Mouse (Mus musculus) intestine, embryonic 16.5 days (tissue): ENCODE measurements around the gene Pcif1. TPM values are rescaled to one million over a fixed set of nuclear protein-coding genes. Genes with fewer than 3 reads are reported as not detected.

Experiments
- ATAC-seq: fragments of 200-750 bp; cut with Nextera tagmentation; 2 replicates; pipeline ENCODE4 v1.8.0; 2017; ENCODE audit warnings: moderate TSS enrichment, moderate library complexity
- H3K27ac ChIP-seq: fragments of 300-500 bp; sonication (generic); 2 replicates; pipeline ENCODE4 v1.5.1; 2014; ENCODE audit warnings: mild to moderate bottlenecking, low read length
- H3K27me3 ChIP-seq: fragments of 300-500 bp; sonication (generic); replicated peaks from 2 replicates; pipeline ENCODE4 v1.6.1; 2014; ENCODE audit warnings: low read length, control low read depth, mixed read lengths; ENCODE audit not compliant: control insufficient read depth, insufficient read depth
- H3K36me3 ChIP-seq: fragments of 300-500 bp; sonication (generic); 2 replicates; pipeline ENCODE4 v1.6.1; 2014; ENCODE audit warnings: low read length, control low read depth; ENCODE audit not compliant: control insufficient read depth, insufficient read depth
- H3K4me1 ChIP-seq: fragments of 300-500 bp; sonication (generic); 2 replicates; pipeline ENCODE4 v1.6.1; 2014; ENCODE audit warnings: low read length, control low read depth, mixed read lengths; ENCODE audit not compliant: control insufficient read depth, insufficient read depth
- H3K4me2 ChIP-seq: fragments of 300-500 bp; sonication (generic); 2 replicates; pipeline ENCODE4 v1.6.1; 2014; ENCODE audit warnings: low read depth, low read length, control low read depth
- H3K4me3 ChIP-seq: fragments of 300-500 bp; sonication (generic); 2 replicates; pipeline ENCODE4 v1.5.1; 2014; ENCODE audit warnings: mild to moderate bottlenecking, low read length
- H3K9ac ChIP-seq: fragments of 300-500 bp; sonication (generic); 2 replicates; pipeline ENCODE4 v1.6.1; 2014; ENCODE audit warnings: low read depth, low read length
- H3K9me3 ChIP-seq: fragments of 300-500 bp; sonication (generic); 2 replicates; pipeline ENCODE4 v1.6.1; 2016; ENCODE audit warnings: low read length, control low read depth; ENCODE audit not compliant: control insufficient read depth
- whole genome bisulfite sequencing: fragments of 180-500 bp; shearing (Covaris S2); extraction: QIAGEN DNeasy Blood & Tissue Kit; methylation state at CpG from one replicate; pipeline ENCODE4 v1.1.7; 2014; 5-methylcytosine and 5-hydroxymethylcytosine counted together
- polyA plus RNA-seq: library from polyadenylated mRNA; unstranded; fragments of >200 nt; fragmentation: Nextera tagmentation; extraction: Ambion mirVana; gene quantifications from 2 replicates; pipeline ENCODE4 v1.2.1, GENCODE M21; 2015

Gene Pcif1
- polyA plus RNA-seq, 1 experiment from 2014 or later: 64.0 TPM

GRCm38 (mm10) chr2:164911086-164912048 lies 32.3 kb downstream of the Pcif1 start, which contains the start of gene Zfp335:
Zfp335 (minus strand) TSS chr2:164911757.
- WGBS: under 1% methylated on average over 83 of the region's 91 CpGs
- no peaks in the 10 kb centered on the region for H3K27me3 ChIP-seq
- peak within 1 kb of the TSS; percentile 93 for H3K4me3 ChIP-seq
- ATAC-seq: peak; percentile 91
- H3K27ac ChIP-seq: peak within 1 kb of the TSS; percentile 98
- peaks cover under 1% of the 10 kb centered on the region; the same call in 1 of the 2 replicates for H3K9me3 ChIP-seq
- H3K36me3 ChIP-seq: peaks cover 28% of the 10 kb centered on the region
- peak within 1 kb of the TSS; percentile 93 for H3K9ac ChIP-seq
- peaks cover 17% of the 10 kb centered on the region for H3K4me1 ChIP-seq
- H3K4me2 ChIP-seq: peak within 1 kb of the TSS; percentile 69

DNA sequence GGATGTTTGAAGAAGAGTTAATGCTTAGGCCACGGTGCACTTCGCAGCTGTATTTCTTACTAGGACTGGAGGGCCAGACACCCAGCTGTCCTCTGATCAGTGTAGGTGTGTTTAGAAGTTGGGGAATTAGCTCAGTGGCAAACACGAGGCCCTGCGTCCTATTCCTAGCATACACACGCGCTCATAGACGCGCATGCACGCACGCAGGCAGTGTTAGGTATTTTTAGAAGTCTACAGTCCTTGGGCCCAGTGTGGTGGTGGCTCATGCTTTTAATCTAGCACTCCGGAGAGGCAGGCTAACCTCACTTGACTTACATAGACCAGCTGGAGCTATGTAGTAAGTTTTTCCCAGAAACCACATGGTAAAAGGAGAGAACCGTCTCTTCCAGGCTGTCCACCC lies 33.0 kb downstream of the Pcif1 start:
- WGBS: 6% methylated on average over 12 of the region's 12 CpGs
- peak overlapping the region; percentile 93 for H3K9ac ChIP-seq
- no peaks in the 10 kb centered on the region for H3K9me3 ChIP-seq
- no peaks in the 10 kb centered on the region for H3K27me3 ChIP-seq
- peaks cover 17% of the 10 kb centered on the region for H3K4me1 ChIP-seq
- H3K4me2 ChIP-seq: peak overlapping the region; percentile 64
- peak overlapping the region; percentile 93 for H3K4me3 ChIP-seq
- H3K36me3 ChIP-seq: peaks cover 20% of the 10 kb centered on the region
- H3K27ac ChIP-seq: peak overlapping the region; percentile 98
- ATAC-seq: peak; percentile 52

DNA sequence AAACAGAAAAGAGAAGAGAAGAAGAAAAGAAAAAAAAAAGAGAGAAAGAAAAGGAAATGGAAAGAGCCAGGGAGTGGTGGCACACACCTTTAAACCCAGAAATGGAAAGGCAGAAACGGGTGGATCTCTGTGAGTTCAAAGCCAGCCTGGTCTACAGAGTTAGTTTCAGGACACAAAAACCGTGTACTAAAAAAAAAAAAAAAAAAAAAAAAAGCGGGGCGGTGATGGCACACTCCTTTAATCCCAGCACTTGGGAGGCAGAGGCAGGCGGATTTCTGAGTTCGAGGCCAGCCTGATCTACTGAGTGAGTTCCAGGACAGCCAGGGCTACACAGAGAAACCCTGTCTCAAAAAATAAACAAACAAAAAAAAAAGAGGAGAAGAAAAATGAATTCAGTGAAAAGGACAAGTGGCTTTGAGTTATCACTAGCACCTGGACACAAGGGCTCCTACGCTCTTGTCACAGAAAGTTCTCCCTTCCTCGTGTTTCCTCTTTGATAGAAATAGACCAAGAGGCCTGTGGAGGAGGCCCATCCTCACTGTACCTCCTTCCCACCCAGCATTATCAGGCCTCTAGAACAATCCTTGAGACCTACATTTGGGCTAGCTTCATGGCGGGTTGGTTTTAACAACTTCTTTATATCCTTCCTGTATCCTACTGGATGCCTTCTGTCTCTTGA lies 33.8 kb downstream of the Pcif1 start:
- peak overlapping the region; percentile 98 for H3K27ac ChIP-seq
- 82% methylated on average over 9 of the region's 9 CpGs for WGBS
- peak overlapping the region; percentile 64 for H3K4me2 ChIP-seq
- peaks cover 13% of the 10 kb centered on the region for H3K36me3 ChIP-seq
- no peaks in the 10 kb centered on the region for H3K27me3 ChIP-seq
- ATAC-seq: no peak
- peak overlapping the region; percentile 93; the same call in 1 of the 2 replicates for H3K9ac ChIP-seq
- peaks cover 17% of the 10 kb centered on the region for H3K4me1 ChIP-seq
- H3K4me3 ChIP-seq: no peak overlapping the region
- H3K9me3 ChIP-seq: no peaks in the 10 kb centered on the region

GRCm38 (mm10) chr2:164913428-164913786 lies 34.3 kb downstream of the Pcif1 start:
- Histone ChIP-seq H3K27me3 (no peaks in the 10 kb centered on the region), H3K4me2 (no peak overlapping the region), H3K4me3 (no peak overlapping the region), H3K9ac (no peak overlapping the region), H3K9me3 (no peaks in the 10 kb centered on the region), H3K36me3 (peaks cover 8% of the 10 kb centered on the region), H3K4me1 (peaks cover 17% of the 10 kb centered on the region), H3K27ac (peak overlapping the region; percentile 27; the same call in 1 of the 2 replicates)
- ATAC-seq: no peak
- WGBS: 75% methylated on average over 2 of the region's 2 CpGs

- WGBS: 84% methylated on average over 5 of the region's 5 CpGs
- Histone ChIP-seq H3K9me3 (no peaks in the 10 kb centered on the region), H3K4me3 (no peak overlapping the region), H3K4me1 (peaks cover 3% of the 10 kb centered on the region; the same call in 1 of the 2 replicates), H3K4me2 (no peak overlapping the region), H3K27me3 (no peaks in the 10 kb centered on the region), H3K9ac (no peak overlapping the region), H3K27ac (no peak overlapping the region), H3K36me3 (0 out of 2 replicates have a peak, but pooled peaks cover 3% of the 10 kb centered on the region)
- no peak for ATAC-seq
These were observed 37.7 kb downstream of the Pcif1 start for GRCm38 (mm10) chr2:164916820-164917219.

- ATAC-seq: no peak
- H3K9me3 ChIP-seq: no peaks in the 10 kb centered on the region
- 0 out of 2 replicates have a peak, but pooled peaks cover 3% of the 10 kb centered on the region for H3K36me3 ChIP-seq
- H3K4me3 ChIP-seq: no peak overlapping the region
- 56% methylated on average over 10 of the region's 10 CpGs for WGBS
- no peaks in the 10 kb centered on the region for H3K27me3 ChIP-seq
- H3K4me2 ChIP-seq: no peak overlapping the region
- no peak overlapping the region for H3K9ac ChIP-seq
- peaks cover under 1% of the 10 kb centered on the region; the same call in 1 of the 2 replicates for H3K4me1 ChIP-seq
- no peak overlapping the region for H3K27ac ChIP-seq
These were observed 38.3 kb downstream of the Pcif1 start for GRCm38 (mm10) chr2:164917371-164917770.

DNA sequence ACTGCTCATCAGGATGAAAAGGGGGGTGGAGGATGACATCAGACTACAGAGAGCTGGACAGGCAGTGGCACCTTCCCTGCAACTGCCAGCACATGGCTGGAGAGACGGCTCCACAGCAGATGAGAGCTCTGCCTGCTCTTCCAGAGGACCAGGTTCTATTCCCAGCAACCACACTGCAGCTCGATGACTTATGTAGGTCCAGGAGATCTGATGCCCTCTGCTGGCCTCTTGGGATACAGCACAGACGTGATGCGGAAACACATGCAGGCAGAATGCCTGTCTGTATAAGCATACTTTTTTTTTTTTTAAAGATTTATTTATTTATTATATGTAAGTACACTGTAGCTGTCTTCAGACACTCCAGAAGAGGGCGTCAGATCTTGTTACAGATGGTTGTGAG lies 39.2 kb downstream of the Pcif1 start:
- Histone ChIP-seq H3K4me1 (no peaks in the 10 kb centered on the region), H3K4me3 (no peak overlapping the region), H3K4me2 (no peak overlapping the region), H3K27ac (no peak overlapping the region), H3K27me3 (no peaks in the 10 kb centered on the region), H3K9me3 (no peaks in the 10 kb centered on the region), H3K36me3 (0 out of 2 replicates have a peak, but pooled peaks cover 3% of the 10 kb centered on the region), H3K9ac (no peak overlapping the region)
- WGBS: 70% methylated on average over 4 of the region's 5 CpGs
- no peak for ATAC-seq

DNA sequence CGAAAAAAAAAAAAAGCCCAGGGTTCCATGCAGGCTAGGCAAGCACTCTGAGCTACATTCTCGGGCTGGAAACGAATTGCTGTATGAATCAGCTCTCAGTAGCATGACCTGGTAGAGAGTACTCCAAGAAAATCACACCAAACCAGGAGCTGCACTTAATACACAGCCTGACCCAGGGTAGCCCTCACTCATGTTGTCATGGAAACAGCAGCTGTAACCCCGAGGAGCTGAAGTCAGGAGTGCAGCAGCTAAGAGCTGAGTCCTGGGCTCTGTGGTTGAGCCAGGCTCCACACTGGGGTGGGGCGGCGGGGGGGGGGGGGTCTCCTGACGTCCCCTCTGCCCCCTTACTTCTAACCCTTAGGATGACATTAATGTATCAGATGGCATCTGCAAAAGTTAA lies 42.9 kb downstream of the Pcif1 start:
- no peak overlapping the region for H3K9ac ChIP-seq
- H3K9me3 ChIP-seq: no peaks in the 10 kb centered on the region
- no peaks in the 10 kb centered on the region for H3K4me1 ChIP-seq
- H3K4me3 ChIP-seq: no peak overlapping the region
- no peak overlapping the region for H3K27ac ChIP-seq
- H3K4me2 ChIP-seq: no peak overlapping the region
- ATAC-seq: no peak
- 0 out of 2 replicates have a peak, but pooled peaks cover 3% of the 10 kb centered on the region for H3K36me3 ChIP-seq
- WGBS: 64% methylated on average over 7 of the region's 7 CpGs
- no peaks in the 10 kb centered on the region for H3K27me3 ChIP-seq

GRCm38 (mm10) chr2:164923291-164923690 lies 44.2 kb downstream of the Pcif1 start:
- Histone ChIP-seq H3K4me1 (no peaks in the 10 kb centered on the region), H3K9me3 (no peaks in the 10 kb centered on the region), H3K4me2 (no peak overlapping the region), H3K36me3 (0 out of 2 replicates have a peak, but pooled peaks cover 3% of the 10 kb centered on the region), H3K9ac (no peak overlapping the region), H3K4me3 (no peak overlapping the region), H3K27ac (no peak overlapping the region), H3K27me3 (no peaks in the 10 kb centered on the region)
- 67% methylated on average over 4 of the region's 4 CpGs for WGBS
- no peak for ATAC-seq
